Mouse (Mus musculus): ENCODE results near the gene Gm20479.

GRCm38 (mm10) chr7:27381009-27381408 lies 23.8 kb upstream of the Gm20479 start:
- TF ChIP-seq CTCF (IDR thresholded peaks at IDR 0.05; ENCODE audit: borderline replicate concordance, extremely low read depth, insufficient read depth, insufficient read length) = no peak
- TF ChIP-seq POLR2A (IDR thresholded peaks at IDR 0.05; ENCODE audit: borderline replicate concordance, extremely low read depth, insufficient read depth, insufficient read length, poor library complexity, severe bottlenecking) = no peak
